Mouse (Mus musculus) brown adipose tissue, adult 24 weeks (tissue): Measurements from ENCODE around the gene Slc35b1. TPM values are rescaled to one million over a fixed set of nuclear protein-coding genes. Genes with fewer than 3 reads are reported as not detected.

Experiments used
- H3K27ac ChIP-seq: fragments of 200-500 bp; replicated peaks from 2 replicates; pipeline ENCODE4 v1.5.1; 2012; ENCODE audit warnings: low read depth, mild to moderate bottlenecking, low read length
- H3K4me1 ChIP-seq: fragments of 200-500 bp; 2 replicates; pipeline ENCODE4 v1.6.1; 2012; ENCODE audit warnings: low read length, mixed read lengths; ENCODE audit not compliant: control insufficient read depth, insufficient read depth, insufficient read length
- H3K4me3 ChIP-seq: fragments of 200-500 bp; 2 replicates; pipeline ENCODE4 v1.5.1; 2012; ENCODE audit warnings: low read depth, mild to moderate bottlenecking, low read length, moderate library complexity; ENCODE audit not compliant: insufficient read depth
- polyA plus RNA-seq: library from polyadenylated mRNA; stranded (reverse); fragments of >200 nt; gene quantifications from 2 replicates; pipeline ENCODE4 v1.2.4, GENCODE M21; 2012; ENCODE audit not compliant: missing spikeins, insufficient read depth, insufficient read length

The Slc35b1 gene
- polyA plus RNA-seq, 1 experiment: 42.8 TPM

DNA sequence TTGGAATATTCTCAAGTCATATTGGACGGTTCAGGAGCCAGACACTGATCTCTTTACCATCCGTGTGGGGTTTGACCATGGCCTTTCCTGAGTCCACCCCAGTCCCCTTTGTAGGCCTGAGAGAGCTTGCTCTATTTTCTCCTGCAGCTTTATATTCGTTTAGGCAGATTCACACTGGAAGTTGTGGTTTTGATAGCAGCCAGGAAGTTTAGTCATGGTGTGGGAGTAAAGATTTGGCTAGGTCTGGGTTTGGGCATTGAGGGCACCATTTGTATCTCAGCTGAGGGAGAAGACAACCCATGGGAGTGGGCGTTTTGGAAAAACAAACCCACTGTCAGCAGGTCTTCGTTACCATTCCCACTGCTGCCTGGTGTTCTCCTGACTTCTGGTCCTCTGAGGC lies 4.9 kb upstream of the Slc35b1 start:
- Histone ChIP-seq H3K27ac (no peak overlapping the region), H3K4me1 (peaks cover 5% of the 10 kb centered on the region; the same call in 1 of the 2 replicates), H3K4me3 (no peak overlapping the region)

GRCm38 (mm10) chr11:95380711-95381110 lies 3.8 kb upstream of the Slc35b1 start:
- Histone ChIP-seq H3K4me1 (peaks cover 5% of the 10 kb centered on the region; the same call in 1 of the 2 replicates), H3K27ac (no peak overlapping the region), H3K4me3 (no peak overlapping the region)

GRCm38 (mm10) chr11:95381146-95381545 lies 3.3 kb upstream of the Slc35b1 start:
- Histone ChIP-seq H3K27ac (no peak overlapping the region), H3K4me3 (no peak overlapping the region), H3K4me1 (peaks cover 5% of the 10 kb centered on the region; the same call in 1 of the 2 replicates)

DNA sequence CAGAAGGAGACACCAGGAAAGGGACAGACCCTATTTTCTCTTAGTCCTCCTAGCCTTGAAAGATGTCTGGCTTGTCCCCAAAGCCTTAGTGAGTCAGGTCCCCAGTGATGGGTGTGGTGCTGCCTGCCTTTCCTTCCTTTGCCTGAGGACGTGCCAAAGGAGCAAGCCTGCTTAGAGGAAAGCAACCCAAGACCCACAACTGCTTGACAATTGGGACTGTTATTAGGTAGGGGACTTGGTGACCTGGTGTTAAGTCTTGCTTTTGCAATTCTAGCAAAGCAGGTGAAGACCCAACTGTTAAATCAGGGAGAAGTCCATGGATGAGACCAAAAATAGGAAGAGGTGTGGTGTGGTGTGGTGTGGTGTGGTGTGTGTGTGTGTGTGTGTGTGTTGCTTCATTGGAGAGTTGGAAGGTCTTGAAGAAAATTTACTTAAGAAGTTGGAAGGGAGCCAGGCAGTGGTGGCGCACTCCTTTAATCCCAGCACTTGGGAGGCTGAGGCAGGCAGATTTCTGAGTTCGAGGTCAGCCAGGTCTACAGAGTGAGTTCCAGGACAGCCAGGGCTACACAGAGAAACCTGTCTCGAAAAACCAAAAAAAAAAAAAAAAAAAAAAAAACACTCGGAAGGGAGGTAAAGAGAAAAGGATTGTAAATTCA lies 1.0 kb upstream of the Slc35b1 start:
- Histone ChIP-seq H3K27ac (peak overlapping the region; percentile 74), H3K4me3 (no peak overlapping the region), H3K4me1 (peaks cover 5% of the 10 kb centered on the region; the same call in 1 of the 2 replicates)

DNA sequence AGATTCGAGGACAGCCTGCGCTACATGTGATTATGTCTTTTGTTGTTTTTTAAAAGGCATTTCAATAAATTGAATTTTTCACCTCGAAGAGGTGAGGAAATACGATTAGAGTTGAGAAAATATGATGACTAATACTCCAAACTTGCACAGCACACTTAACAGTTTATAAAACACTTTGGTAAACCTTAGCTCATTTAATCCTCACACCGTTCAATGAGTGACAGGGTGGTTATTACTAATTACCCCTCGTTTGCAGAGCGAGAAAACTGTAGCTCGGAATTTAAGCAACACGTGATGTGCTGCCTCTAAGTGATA lies 531 bp upstream of the Slc35b1 start:
- peak overlapping the region; percentile 24 for H3K4me3 ChIP-seq
- H3K27ac ChIP-seq: peak overlapping the region; percentile 50
- H3K4me1 ChIP-seq: peaks cover 5% of the 10 kb centered on the region; the same call in 1 of the 2 replicates

DNA sequence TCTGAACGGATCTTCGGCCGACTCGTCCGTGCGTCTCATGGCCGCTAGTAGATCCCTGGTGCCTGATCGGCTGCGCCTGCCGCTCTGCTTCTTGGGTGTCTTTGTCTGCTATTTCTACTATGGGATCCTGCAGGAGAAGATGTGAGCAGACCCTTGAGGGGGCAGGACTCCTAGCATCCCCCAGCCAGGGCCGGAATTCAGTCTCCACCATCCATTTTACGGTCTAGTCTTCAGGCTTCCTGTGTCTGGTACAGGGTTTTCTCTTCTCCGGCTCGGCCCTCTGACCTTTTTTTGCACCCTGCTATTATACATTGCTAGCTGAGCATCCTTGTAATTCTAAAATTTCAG lies 455 bp downstream of the Slc35b1 start:
- H3K27ac ChIP-seq: peak overlapping the region; percentile 75
- H3K4me3 ChIP-seq: peak overlapping the region; percentile 92
- H3K4me1 ChIP-seq: peaks cover 5% of the 10 kb centered on the region; the same call in 1 of the 2 replicates

DNA sequence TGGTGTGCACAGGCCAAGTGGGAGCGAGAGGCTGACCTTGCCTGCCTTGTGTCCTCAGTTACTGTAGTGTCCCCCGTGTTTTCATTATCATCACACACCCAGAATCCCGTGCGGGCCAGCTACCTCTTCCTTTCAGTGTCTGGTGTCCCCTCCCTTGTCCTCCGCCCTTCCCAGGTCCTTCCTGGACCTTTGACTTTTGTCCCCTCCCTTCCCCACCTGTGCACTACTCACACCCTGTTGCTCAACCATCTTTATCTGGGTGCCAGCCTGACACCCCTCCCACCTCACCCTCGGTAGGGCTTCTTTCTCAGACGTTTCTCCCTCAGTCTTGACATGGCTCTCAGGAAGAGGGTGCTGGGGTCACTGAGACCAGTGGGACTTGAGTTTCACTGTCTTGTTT lies 2.9 kb downstream of the Slc35b1 start:
- H3K4me3 ChIP-seq: no peak overlapping the region
- no peak overlapping the region for H3K27ac ChIP-seq
- peaks cover 7% of the 10 kb centered on the region; the same call in 1 of the 2 replicates for H3K4me1 ChIP-seq

DNA sequence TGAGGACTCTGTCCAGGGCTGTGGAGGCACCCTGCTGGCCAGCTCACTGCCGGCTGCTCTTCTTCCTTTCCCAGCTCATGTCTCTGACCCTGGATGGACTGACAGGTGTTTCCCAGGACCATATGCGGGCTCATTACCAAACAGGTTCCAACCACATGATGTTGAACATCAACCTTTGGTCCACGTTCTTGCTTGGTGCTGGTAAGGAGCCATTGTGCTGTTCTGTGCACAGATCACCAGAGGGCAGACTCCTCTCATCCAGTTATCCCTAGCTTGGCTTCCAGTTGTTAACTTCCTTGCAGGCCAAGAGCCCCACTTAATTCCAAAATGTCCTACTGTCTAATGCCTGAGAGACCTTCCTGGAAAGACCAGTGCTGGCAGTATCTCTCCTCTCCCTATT lies 4.5 kb downstream of the Slc35b1 start:
- Histone ChIP-seq H3K27ac (no peak overlapping the region), H3K4me3 (no peak overlapping the region), H3K4me1 (peaks cover 11% of the 10 kb centered on the region; the same call in 1 of the 2 replicates)

GRCm38 (mm10) chr11:95390420-95390819 lies 5.9 kb downstream of the Slc35b1 start:
- Histone ChIP-seq H3K27ac (no peak overlapping the region), H3K4me3 (no peak overlapping the region), H3K4me1 (peaks cover 9% of the 10 kb centered on the region; the same call in 1 of the 2 replicates)

DNA sequence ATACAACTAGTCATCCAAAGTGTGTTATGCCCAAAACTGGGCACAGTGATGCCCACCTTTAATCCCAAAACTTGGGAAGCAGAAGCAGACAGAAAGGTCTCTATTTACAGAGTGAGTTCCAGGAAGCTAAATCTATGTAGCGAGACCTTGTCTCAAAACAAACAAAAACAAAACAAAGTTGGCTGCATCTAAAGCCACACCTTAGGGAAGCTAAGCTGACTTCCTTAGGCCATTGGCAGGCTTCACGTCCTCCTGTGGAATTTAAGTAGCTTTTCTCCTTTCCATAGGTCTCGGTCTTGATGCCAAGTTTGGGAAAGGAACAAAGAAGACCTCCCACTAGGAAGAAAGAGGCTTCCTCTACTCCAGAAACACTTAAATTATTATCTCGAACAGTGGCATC lies 6.7 kb downstream of the Slc35b1 start:
- Histone ChIP-seq H3K4me1 (peaks cover 9% of the 10 kb centered on the region; the same call in 1 of the 2 replicates), H3K27ac (no peak overlapping the region), H3K4me3 (no peak overlapping the region)

DNA sequence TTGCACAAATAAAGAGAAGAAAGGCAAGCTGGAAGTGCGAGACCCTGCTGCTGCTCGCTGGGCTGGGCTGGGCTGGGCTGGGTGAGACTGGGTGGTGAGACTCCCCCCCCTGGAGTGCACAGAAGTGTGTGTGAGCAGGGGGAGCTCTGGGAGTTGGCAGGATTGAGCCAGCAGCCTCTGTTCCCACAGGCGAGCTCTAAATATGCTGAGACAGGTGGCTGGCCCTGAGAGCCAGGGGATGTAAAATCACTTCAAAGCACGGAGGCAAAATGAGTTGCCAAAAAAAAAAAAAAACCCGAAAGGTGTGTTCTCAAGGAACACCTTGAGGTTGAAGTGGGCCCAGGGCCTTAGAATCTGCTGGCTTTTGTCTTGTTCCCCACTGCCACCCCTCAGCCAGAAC lies 7.3 kb downstream of the Slc35b1 start:
- Histone ChIP-seq H3K4me1 (peaks cover 9% of the 10 kb centered on the region; the same call in 1 of the 2 replicates), H3K4me3 (no peak overlapping the region), H3K27ac (no peak overlapping the region)

DNA sequence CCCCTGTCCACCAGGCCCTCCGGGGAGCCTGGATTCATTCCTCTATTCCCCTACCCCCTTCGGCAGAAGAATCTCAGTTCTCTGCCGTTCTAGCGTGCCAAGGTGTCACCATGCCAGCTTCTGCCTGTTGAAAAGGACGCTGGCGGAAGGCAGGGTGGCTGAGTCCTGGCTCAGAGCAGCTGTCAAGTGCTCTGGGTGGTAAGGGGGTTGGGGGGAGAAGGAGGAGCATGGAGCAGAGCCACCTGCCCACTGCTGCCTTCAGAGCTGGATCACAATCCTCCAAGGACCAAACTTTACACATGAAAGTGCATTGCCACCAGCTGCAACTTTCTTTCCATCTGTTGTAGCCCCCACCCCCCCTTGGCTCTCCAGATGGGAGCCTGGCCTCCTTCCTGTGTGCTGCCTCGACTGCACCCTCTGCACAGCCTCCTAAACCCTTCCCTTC lies 7.8 kb downstream of the Slc35b1 start:
- H3K27ac ChIP-seq: 0 out of 2 replicates have a peak overlapping the region, but pooled peaks have one; percentile 24
- no peak overlapping the region for H3K4me3 ChIP-seq
- peaks cover 9% of the 10 kb centered on the region; the same call in 1 of the 2 replicates for H3K4me1 ChIP-seq

DNA sequence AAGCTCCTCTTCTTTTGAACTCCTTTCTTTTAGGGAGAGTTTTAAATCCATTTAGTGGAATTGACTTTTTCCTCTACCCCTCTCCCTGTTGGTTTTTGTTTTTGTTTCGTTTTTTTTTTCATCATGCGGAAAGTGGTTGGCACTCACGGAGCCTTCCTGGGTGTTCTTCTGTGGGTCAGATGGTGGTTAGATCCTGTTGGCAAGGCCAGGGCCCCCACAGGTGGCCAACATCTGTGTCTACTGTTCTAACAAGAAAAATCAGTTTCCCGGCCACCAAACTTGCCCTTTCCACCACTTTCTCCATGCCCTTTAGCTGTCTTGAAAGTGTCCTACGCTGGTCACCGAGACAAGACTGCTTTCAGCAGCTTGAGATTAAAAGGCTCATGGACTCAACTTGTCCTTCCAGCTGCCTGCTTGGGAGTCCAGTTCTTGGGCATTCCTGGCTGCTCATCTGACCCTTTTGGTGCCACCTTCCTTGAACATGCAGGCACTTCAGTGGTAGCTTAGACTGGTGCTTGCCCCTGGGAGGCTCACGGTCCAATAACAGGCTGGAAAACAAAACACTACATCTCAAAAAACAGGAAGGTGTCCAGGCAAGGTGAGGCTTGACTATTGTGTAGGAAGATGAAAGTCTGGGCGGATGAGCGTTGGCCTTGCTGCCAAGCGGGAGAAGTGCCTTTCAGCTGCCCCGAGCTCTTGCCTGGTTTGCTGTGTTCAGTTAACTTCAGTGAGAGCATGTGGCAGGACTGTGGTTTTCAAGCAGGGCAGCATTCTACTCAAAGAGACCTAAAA lies 8.4 kb downstream of the Slc35b1 start:
- Histone ChIP-seq H3K4me1 (peaks cover 9% of the 10 kb centered on the region; the same call in 1 of the 2 replicates), H3K4me3 (no peak overlapping the region), H3K27ac (peak overlapping the region; percentile 24; the same call in 1 of the 2 replicates)

DNA sequence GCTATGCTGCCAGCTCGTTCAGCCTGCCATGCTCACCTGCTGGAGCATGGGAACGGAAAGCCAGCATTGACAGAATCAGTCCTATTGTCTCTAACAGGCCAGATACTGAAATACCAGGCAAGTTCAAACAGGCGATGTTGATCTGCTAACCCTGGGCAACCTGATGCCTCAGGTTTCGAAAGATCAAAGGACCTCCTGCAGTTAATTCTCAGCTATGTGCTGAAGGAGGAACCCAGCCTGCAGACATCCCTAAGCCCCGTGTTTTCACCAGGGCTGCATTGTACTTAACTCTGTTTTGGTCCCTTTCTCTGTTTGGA lies 9.0 kb downstream of the Slc35b1 start:
- H3K4me1 ChIP-seq: peaks cover 9% of the 10 kb centered on the region; the same call in 1 of the 2 replicates
- no peak overlapping the region for H3K27ac ChIP-seq
- H3K4me3 ChIP-seq: no peak overlapping the region

DNA sequence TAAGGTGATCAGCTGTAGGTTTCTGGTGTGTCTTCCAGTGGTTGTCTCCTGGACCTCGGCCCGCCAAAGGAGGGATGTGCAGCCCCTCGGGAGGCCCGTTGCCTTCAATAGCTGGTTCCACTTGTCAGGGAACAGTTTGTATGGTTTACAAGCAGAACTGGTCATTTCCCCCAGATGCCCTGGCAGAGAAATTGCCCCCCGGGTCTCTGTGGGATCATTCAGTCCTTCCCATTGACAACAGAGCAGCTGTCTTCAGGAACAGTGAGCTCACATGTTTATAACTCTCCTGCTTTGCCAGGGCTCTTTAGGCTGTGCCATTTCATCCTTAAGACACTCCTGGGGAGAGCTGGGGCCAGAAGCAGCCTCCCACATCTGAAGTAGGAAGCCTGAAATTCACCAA lies 9.6 kb downstream of the Slc35b1 start:
- Histone ChIP-seq H3K4me3 (no peak overlapping the region), H3K4me1 (peaks cover 9% of the 10 kb centered on the region; the same call in 1 of the 2 replicates), H3K27ac (no peak overlapping the region)

GRCm38 (mm10) chr11:95396548-95396947 lies 12.1 kb downstream of the Slc35b1 start:
- no peak overlapping the region for H3K4me3 ChIP-seq
- peaks cover 9% of the 10 kb centered on the region; the same call in 1 of the 2 replicates for H3K4me1 ChIP-seq
- H3K27ac ChIP-seq: no peak overlapping the region
